Mouse (Mus musculus) left cerebral cortex, adult 11 months (tissue): Measurements from ENCODE around the gene Alg3.

ENCODE experiments used
- DNase-seq: peaks from one replicate; pipeline ENCODE4 v3.0.0; 2022; ENCODE audit warnings: low spot score

Gene Alg3

GRCm38 (mm10) chr16:20604705-20605104 lies 6.8 kb downstream of the Alg3 start:
- DNase-seq = no peak

GRCm38 (mm10) chr16:20600511-20600910 lies 11.0 kb downstream of the Alg3 start:
- no peak for DNase-seq

- DNase-seq = no peak
These were observed 14.7 kb downstream of the Alg3 start for GRCm38 (mm10) chr16:20596687-20597441.

- no peak for DNase-seq
These were observed 15.8 kb downstream of the Alg3 start for GRCm38 (mm10) chr16:20595737-20596136.

GRCm38 (mm10) chr16:20595060-20595673 lies 16.4 kb downstream of the Alg3 start:
- DNase-seq = no peak

GRCm38 (mm10) chr16:20591076-20591705 lies 20.3 kb downstream of the Alg3 start:
- DNase-seq = no peak

GRCm38 (mm10) chr16:20590680-20591038 lies 20.9 kb downstream of the Alg3 start:
- no peak for DNase-seq

- no peak for DNase-seq
These were observed 21.4 kb downstream of the Alg3 start for GRCm38 (mm10) chr16:20589939-20590679.

- no peak for DNase-seq
These were observed 22.1 kb downstream of the Alg3 start, which contains the start of gene Vwa5b2 for GRCm38 (mm10) chr16:20589366-20589938. Vwa5b2 (plus strand) TSS chr16:20589471.

- no peak for DNase-seq
These were observed 46.5 kb downstream of the Alg3 start for GRCm38 (mm10) chr16:20565075-20565474.

- no peak for DNase-seq
These were observed 54.2 kb downstream of the Alg3 start for GRCm38 (mm10) chr16:20557381-20557780.
